Mouse (Mus musculus) stomach, embryonic 14.5 days (tissue): Measurements from ENCODE around the gene Krt4. TPM values are rescaled to one million over a fixed set of nuclear protein-coding genes. Genes with fewer than 3 reads are reported as not detected.

Experiments
- ATAC-seq: fragments of 200-750 bp; cut with Nextera tagmentation; 2 replicates; pipeline ENCODE4 v1.8.0; 2017; ENCODE audit warnings: low read depth, moderate TSS enrichment; ENCODE audit not compliant: insufficient number of reproducible peaks, insufficient read depth, low FRiP score
- H3K27ac ChIP-seq: fragments of 300-500 bp; sonication (generic); 2 replicates; pipeline ENCODE4 v1.5.1; 2014; ENCODE audit warnings: mild to moderate bottlenecking, low read length, moderate library complexity, mixed read lengths
- H3K27me3 ChIP-seq: fragments of 300-500 bp; sonication (generic); 2 replicates; pipeline ENCODE4 v1.6.1; 2014; ENCODE audit warnings: low read length, control low read depth, mixed read lengths; ENCODE audit not compliant: control insufficient read depth, insufficient read depth
- H3K36me3 ChIP-seq: fragments of 300-500 bp; sonication (generic); 2 replicates; pipeline ENCODE4 v1.6.1; 2014; ENCODE audit warnings: mild to moderate bottlenecking, control low read depth, low read length, moderate library complexity, mixed read lengths; ENCODE audit not compliant: control insufficient read depth, insufficient read depth
- H3K4me1 ChIP-seq: fragments of 300-500 bp; sonication (generic); 2 replicates; pipeline ENCODE4 v1.6.1; 2014; ENCODE audit warnings: low read length, control low read depth, mixed read lengths; ENCODE audit not compliant: control insufficient read depth, insufficient read depth
- H3K4me2 ChIP-seq: fragments of 300-500 bp; sonication (generic); replicated peaks from 2 replicates; pipeline ENCODE4 v1.6.1; 2014; ENCODE audit warnings: low read depth, low read length, control low read depth
- H3K4me3 ChIP-seq: fragments of 300-500 bp; sonication (generic); 2 replicates; pipeline ENCODE4 v1.5.1; 2014; ENCODE audit warnings: low read depth, low read length, control low read depth
- H3K9ac ChIP-seq: fragments of 300-500 bp; sonication (generic); replicated peaks from 2 replicates; pipeline ENCODE4 v1.6.1; 2014; ENCODE audit warnings: low read depth, mild to moderate bottlenecking, control low read depth, low read length, moderate library complexity, mixed read lengths
- H3K9me3 ChIP-seq: fragments of 300-500 bp; sonication (generic); 2 replicates; pipeline ENCODE4 v1.6.1; 2016; ENCODE audit warnings: low read depth, low read length, control low read depth; ENCODE audit not compliant: control insufficient read depth
- WGBS: fragments of 180-500 bp; shearing (Covaris S2); extraction: QIAGEN DNeasy Blood & Tissue Kit; methylation state at CpG from one replicate; pipeline ENCODE4 v1.1.7; 2014; 5-methylcytosine and 5-hydroxymethylcytosine counted together
- polyA plus RNA-seq: library from polyadenylated mRNA; unstranded; fragments of >200 nt; fragmentation: Nextera tagmentation; extraction: Ambion mirVana; gene quantifications from 2 replicates; pipeline ENCODE4 v1.2.1, GENCODE M21; 2014

The Krt4 gene
- polyA plus RNA-seq, 1 experiment from 2014 or later: 60.1 TPM

DNA sequence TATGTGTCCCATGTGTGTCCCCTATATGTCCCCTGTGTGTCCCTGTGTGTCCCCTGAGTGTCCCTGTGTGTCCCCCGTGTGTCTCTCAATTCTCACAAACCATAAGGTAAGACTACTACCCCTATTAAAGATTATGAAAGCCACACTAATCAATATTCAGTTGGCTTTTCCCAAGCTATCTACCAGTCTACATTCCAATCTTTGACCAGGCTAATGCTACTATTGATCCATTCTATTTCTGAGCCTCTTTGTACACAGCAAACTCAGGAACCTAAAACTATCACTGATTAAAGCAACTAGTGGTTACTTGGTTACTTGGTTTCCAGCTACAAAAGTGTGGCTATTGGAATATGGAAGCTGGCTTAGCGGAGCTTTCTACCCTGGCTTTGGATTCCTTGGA, 2.2 kb downstream of the Krt4 start:
- ATAC-seq: no peak
- Histone ChIP-seq H3K36me3 (no peaks in the 10 kb centered on the region), H3K9ac (no peak overlapping the region), H3K9me3 (no peaks in the 10 kb centered on the region), H3K27me3 (no peaks in the 10 kb centered on the region), H3K27ac (no peak overlapping the region), H3K4me2 (no peak overlapping the region), H3K4me3 (no peak overlapping the region), H3K4me1 (no peaks in the 10 kb centered on the region)
- WGBS: 72% methylated on average over 2 of the region's 2 CpGs

DNA sequence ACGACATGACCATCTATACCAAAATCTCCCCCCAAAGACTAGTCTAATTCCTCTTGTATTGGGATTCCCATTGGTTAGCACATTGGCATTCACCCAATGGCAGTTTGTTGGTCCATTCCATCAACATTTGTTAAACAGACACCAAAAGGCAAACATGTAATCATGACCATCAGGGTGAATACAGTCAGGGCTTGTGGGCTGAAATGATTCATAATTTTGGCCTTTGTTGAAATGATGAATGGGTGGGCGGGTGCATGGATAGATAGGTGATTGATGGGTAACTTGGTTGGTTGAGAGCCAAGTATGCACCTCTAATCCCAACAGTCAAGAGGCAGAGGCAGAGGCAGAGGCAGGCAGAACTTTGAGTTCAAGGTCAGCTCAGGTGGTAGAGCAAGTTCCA, 8.5 kb downstream of the Krt4 start:
- Histone ChIP-seq H3K4me1 (no peaks in the 10 kb centered on the region), H3K9me3 (no peaks in the 10 kb centered on the region), H3K4me3 (no peak overlapping the region), H3K4me2 (no peak overlapping the region), H3K27me3 (no peaks in the 10 kb centered on the region), H3K9ac (no peak overlapping the region), H3K27ac (no peak overlapping the region), H3K36me3 (no peaks in the 10 kb centered on the region)
- ATAC-seq: no peak
- WGBS: 73% methylated on average over 2 of the region's 2 CpGs

DNA sequence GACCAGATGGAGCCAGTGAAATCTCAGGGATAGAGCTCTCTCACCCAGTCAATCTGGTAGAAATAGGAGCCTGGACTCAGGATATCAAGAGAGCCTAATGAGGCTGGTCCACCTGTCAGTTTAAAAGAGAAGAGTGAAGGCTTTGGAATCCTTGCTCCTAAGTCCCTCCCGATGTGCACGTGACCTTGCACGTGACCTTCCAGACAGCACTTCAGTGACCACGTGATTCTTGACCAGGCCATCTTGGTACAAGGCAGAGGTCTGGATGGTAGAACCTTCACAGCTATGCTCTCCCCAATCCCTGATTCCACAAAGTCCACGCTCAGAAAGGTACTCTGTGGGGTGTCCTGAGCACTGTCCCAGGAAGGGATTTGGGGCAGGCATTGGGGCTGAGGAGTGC, 19.7 kb downstream of the Krt4 start:
- Histone ChIP-seq H3K36me3 (no peaks in the 10 kb centered on the region), H3K27me3 (no peaks in the 10 kb centered on the region), H3K4me2 (no peak overlapping the region), H3K4me3 (no peak overlapping the region), H3K27ac (no peak overlapping the region), H3K9ac (no peak overlapping the region), H3K9me3 (no peaks in the 10 kb centered on the region), H3K4me1 (no peaks in the 10 kb centered on the region)
- no peak for ATAC-seq
- 78% methylated on average over 5 of the region's 5 CpGs for WGBS

- WGBS: 46% methylated on average over 12 of the region's 12 CpGs
- no peaks in the 10 kb centered on the region for H3K4me1 ChIP-seq
- no peaks in the 10 kb centered on the region for H3K27me3 ChIP-seq
- no peaks in the 10 kb centered on the region for H3K9me3 ChIP-seq
- H3K36me3 ChIP-seq: no peaks in the 10 kb centered on the region
- no peak overlapping the region for H3K4me3 ChIP-seq
- no peak overlapping the region for H3K4me2 ChIP-seq
- ATAC-seq: no peak
- no peak overlapping the region for H3K27ac ChIP-seq
- H3K9ac ChIP-seq: no peak overlapping the region
These were observed 22.1 kb downstream of the Krt4 start for GRCm38 (mm10) chr15:101902171-101903149.

DNA sequence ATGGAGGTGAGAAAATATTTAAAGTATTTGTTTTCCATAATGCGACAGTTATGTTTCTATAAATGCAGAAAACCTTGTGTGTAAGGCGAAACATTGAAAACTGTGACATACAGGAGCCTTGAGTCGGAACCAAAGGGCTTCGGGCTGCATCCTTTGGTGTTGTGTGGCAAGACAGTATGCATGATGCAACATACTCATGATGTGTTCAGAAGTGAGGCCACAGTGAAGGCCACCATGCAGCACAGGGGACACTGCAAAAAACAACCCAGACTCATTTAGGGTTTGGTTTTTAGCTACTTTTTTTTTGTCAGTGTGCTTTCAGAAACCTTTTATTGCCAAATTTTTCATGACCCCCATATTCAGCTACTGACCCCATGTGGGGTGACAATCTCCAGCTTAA, 29.3 kb downstream of the Krt4 start:
- Histone ChIP-seq H3K27ac (no peak overlapping the region), H3K4me3 (no peak overlapping the region), H3K4me1 (no peaks in the 10 kb centered on the region), H3K9ac (no peak overlapping the region), H3K36me3 (no peaks in the 10 kb centered on the region), H3K27me3 (no peaks in the 10 kb centered on the region), H3K4me2 (no peak overlapping the region), H3K9me3 (no peaks in the 10 kb centered on the region)
- WGBS: 93% methylated on average over 4 of the region's 4 CpGs
- ATAC-seq: no peak

- WGBS: 54% methylated on average over 4 of the region's 4 CpGs
- H3K4me2 ChIP-seq: no peak within 1 kb of the TSS
- no peak within 1 kb of the TSS for H3K27ac ChIP-seq
- ATAC-seq: no peak
- H3K9ac ChIP-seq: no peak within 1 kb of the TSS
- H3K4me1 ChIP-seq: no peaks in the 10 kb centered on the region
- no peak within 1 kb of the TSS for H3K4me3 ChIP-seq
- no peaks in the 10 kb centered on the region for H3K27me3 ChIP-seq
- H3K36me3 ChIP-seq: no peaks in the 10 kb centered on the region
- no peaks in the 10 kb centered on the region for H3K9me3 ChIP-seq
These were observed 31.7 kb downstream of the Krt4 start, which contains the start of gene Krt76 for GRCm38 (mm10) chr15:101892820-101893219. Gene Krt76, minus strand, starts transcription at chr15:101892920.

DNA sequence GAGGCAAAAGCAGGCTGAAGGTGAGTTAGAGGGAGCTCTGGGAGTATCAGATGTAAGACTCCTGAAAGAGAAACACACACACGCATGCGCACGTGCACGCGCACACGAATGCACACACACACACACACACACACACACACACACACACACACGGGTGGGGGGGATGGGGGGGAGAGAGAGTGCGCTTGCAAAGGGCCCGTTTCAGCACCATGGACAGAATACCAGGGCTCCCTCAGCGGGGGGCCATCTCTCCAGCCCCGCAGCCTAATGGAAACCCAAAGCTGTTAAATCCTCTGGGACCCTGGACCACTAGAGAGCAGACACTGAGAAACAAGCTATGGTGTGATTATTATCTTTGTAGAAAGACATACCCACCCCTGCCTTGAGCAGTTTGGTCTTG, 44.8 kb downstream of the Krt4 start:
- Histone ChIP-seq H3K4me2 (no peak overlapping the region), H3K27ac (no peak overlapping the region), H3K36me3 (no peaks in the 10 kb centered on the region), H3K9ac (no peak overlapping the region), H3K27me3 (no peaks in the 10 kb centered on the region), H3K4me1 (no peaks in the 10 kb centered on the region), H3K9me3 (no peaks in the 10 kb centered on the region), H3K4me3 (no peak overlapping the region)
- no peak for ATAC-seq
- 26% methylated on average over 11 of the region's 11 CpGs for WGBS

DNA sequence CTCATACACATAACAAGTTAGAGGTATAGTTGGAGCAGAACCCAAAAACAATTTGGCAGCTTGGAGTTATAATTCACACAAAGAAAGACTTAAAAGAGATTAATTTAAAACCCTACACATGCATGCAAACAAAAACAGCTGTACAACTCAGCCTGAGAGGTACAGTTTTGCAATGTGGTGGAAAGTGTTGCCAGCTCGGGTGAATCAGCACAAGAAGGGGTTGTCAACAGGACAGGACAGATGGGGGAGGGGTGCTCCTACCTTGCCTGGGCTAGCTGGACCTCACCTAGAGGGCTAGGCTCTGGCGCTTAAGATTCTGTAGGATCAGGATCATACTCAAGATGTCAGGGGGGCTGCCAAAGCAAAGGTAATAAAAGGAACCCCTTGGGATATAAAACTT, 46.5 kb downstream of the Krt4 start:
- no peaks in the 10 kb centered on the region for H3K36me3 ChIP-seq
- no peaks in the 10 kb centered on the region for H3K27me3 ChIP-seq
- no peak for ATAC-seq
- H3K4me3 ChIP-seq: no peak overlapping the region
- no peak overlapping the region for H3K4me2 ChIP-seq
- no peak overlapping the region for H3K9ac ChIP-seq
- no peaks in the 10 kb centered on the region for H3K9me3 ChIP-seq
- H3K27ac ChIP-seq: no peak overlapping the region
- H3K4me1 ChIP-seq: no peaks in the 10 kb centered on the region
- WGBS: 55% methylated on average over 2 of the region's 2 CpGs
